Mouse (Mus musculus) layer of hippocampus, postnatal 36 days (tissue): Measurements from ENCODE around the gene Ndufab1. TPM values are rescaled to one million over a fixed set of nuclear protein-coding genes. Genes with fewer than 3 reads are reported as not detected.

Experiments
- DNase-seq, 2 experiments: peaks; one replicate each; pipeline ENCODE4 v3.0.0; 2022
- total RNA-seq, 2 experiments: library from RNA; stranded (reverse); gene quantifications; 2 replicates each; pipeline ENCODE4 v1.2.3; 2021

Gene Ndufab1
- total RNA-seq, 2 experiments from 2014 or later, result 290 to 336 TPM

DNA sequence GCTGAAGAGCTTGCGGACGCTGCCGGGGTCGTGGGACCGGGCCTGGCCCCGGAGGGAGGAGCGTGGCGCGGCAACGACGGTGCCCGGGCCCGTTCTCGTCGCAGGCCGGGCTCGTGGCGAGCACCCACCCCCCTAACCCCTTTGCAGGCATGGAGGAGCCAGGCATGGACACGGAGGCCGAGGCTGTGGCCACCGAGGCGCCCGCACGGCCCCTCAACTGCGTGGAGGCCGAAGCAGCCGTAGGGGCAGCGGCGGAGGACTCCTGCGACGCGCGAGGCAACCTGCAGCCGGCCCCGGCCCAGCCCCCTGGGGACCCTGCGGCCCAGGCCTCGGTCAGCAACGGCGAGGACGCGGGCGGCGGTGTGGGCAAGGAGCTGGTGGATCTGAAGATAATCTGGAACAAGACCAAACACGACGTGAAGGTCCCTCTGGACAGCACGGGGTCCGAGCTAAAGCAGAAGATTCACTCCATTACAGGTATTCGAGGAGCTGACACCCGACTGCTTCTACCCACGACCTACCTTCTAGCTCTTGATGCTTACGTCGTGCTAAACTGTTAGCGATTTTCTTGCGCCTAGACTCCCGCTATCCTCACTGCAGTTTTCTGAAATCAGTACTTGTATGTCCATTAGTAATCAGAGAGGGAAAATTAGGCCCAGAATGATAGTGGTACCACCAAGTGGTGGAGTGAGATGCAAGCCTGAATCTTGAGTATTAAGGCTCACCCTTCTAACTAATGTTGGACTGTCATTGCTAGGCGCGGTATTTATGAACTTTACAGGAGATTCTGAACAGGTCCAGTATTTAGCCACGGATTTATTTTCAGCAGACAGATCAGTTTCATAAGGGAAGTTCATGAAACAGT, 33.9 kb downstream of the Ndufab1 start:
- DNase-seq, result peak in 1 of 2 experiments; percentile 23

DNA sequence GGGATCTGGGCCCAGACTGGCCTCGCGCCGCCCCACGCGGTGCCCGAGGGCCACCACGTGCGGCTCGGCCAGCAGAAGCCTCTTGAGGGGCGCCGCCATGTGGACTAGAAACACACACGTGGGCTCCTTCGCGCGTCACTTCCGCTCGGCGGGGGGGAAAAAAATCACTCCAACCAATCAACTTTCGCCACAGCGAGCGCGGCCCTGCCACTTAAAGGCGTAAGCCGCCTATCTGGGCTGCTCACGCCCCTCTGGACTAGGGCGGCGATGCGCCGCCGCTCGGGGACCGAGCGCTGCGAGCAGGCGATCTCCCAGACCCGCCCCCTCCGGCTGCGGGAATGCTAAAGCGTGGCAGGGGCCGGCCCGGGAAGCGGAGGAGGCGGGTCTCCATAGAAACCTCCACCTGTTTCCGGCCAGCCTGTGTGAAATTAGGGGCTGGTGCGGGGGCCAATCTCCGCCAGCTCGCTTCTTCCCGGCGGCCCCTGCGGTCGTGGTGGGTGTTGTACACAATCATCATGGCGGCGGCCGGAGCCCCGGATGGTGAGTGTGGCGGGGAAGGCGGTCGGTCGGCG, 34.7 kb downstream of the Ndufab1 start, which contains the start of the genes Ubfd1 and Ears2:
Ubfd1 (plus strand) TSS at position 231 of the 572 bp plus-strand sequence.
Ears2 (minus strand) TSS at position 319 of the 572 bp plus-strand sequence.
- peak; percentile 97 to 98 for DNase-seq

DNA sequence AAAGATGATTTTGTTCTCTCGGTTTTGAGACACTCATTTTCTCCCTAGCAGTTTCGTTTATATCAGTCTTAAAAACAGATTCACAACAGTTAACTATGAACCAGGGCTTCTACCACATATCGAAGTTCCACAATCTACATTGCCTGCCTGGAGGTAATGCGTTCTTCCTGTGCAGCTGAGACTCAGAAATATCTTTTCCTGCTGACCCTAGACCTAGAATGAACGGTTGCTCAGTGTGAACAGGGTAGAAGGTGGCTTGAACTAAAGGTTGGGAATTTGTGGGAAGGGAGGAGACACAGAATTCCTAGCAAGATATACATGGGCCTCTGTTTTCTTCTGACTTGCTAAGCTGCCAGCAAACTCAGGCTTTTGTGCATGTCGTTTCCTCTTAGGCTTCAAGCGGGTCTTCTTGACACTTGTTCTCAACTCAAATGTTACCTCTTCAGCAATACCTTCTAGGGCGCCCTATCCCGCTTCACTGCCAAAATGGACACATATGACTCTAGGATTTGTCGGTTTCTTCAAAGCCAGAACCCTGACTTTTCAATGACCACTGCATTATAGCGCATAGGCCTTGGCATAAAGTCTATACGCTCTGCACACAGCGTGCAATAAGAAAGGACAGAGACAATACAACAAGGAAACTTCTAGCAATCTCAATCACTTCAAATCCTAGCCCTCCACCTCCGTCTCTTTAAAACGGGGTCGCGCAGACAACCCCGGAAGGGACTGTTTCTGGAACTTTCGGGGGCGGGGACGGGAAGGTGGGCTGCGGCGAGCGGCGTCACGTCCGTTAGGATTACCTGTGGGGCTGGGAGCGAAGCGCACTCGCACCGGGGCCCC, 35.4 kb downstream of the Ndufab1 start:
- DNase-seq, result peak in 1 of 2 experiments; percentile 25

DNA sequence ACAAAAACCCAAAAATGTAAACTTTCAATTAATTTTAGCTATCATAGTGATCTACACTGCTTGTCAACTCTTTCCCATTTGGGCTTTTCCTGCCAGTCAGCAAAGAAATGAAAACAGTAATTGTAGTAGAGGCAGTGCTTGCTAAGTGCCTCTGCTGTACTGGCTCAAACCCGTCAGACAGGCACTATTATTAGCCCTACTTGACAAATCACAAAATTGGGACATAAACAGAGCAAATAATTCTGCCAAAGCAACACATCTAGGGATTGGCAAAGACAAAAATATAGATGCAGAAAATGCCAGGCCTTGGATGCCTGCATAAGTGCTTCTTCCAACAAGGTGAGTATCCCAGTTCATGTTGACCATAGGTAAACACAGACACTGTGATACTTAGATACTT, 36.0 kb downstream of the Ndufab1 start:
- no peak for DNase-seq

DNA sequence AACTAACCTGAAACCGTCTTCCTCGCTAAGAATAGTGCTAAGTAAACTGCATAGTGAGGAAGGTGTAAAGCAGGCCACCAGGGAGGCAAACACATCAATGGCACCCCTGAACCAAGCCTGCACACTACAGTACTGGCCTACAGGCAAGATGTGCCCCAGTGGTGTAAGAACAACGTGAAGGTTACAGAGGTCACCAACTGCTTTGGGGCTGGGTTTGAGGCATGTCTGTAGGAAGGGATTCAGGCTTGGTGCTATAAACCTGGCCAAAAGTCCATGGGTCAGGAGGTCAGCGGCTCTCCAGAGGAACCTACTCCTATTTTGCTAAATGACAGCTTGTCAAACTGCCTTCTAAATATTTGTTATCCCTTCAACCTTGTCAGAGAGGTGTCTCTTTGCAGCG, 45.1 kb downstream of the Ndufab1 start:
- no peak for DNase-seq

DNA sequence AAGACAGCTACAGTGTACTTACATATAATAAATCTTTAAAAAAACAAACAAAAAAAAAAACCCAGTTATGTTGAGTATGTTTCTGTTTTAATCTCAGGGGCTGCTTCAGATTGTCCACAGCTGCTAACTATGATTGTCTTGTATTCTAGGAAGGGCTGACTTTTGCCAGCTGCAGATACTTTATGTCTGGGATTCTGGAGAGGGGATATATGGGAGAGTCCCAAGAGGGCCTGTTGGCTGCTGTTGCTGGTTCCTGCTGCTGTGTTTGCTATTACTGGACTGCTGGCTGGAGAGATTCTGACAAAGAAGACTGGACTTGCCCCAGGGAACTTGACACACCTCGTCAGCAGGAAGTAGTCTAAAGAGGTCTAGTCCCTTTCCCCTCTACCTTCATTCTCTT, 50.9 kb downstream of the Ndufab1 start:
- no peak for DNase-seq

DNA sequence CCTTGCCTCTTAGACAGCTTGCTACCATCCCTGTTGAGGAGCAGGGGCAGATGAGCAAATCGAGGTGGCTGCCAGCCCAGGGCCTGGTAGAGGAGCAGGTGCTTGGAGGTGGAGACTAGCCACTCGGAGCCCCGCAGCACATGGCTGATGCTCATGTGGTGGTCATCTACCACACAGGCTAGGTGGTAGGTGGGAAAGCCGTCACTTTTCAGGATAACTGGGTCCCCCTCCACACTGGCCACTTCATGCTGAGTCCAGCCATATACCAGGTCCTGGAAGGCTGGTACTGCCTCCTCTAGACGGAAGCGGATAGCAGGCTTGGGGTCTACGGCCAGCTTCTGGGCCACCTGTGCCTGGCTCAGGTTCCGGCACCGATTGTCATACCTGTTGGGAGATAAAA, 53.5 kb downstream of the Ndufab1 start:
- no peak for DNase-seq

DNA sequence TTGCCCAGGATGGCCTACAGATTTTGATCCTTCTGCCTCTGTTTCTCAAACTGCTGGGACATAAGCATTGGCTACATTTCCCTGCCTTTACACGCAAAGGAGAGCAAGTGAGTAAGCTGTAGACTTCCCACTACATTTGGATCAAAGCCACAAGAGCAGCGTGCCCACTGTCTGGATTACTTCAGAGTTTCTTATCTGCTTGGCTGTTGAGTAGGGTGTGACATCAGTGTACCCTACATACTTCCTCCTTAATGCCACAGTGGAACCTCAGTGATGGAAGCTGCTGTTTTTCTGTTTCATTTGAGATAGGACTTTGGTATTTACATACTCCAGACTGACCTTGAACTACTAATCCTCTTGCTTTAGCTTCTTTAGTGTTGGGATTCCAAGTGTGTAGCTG, 54.9 kb downstream of the Ndufab1 start:
- DNase-seq, result no peak

DNA sequence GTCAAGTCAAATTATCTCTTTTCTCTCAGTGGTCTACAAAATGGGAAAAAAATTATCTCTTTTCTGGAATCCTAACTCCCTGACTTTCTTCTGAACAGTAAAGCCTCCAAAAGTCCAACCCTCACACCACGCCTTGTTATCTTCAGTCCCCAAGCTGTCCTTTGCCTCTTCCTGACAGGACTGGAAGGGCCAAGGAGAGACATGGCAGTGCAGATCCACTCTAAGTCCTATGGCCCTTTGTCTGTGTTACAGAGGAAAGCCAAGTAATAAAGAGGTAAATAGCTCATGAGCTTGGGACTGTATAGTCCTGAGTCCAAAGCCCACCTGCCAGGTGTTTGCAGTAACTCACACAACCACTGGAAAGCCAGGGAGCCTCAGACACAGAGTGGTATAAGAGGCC, 56.0 kb downstream of the Ndufab1 start:
- no peak for DNase-seq

DNA sequence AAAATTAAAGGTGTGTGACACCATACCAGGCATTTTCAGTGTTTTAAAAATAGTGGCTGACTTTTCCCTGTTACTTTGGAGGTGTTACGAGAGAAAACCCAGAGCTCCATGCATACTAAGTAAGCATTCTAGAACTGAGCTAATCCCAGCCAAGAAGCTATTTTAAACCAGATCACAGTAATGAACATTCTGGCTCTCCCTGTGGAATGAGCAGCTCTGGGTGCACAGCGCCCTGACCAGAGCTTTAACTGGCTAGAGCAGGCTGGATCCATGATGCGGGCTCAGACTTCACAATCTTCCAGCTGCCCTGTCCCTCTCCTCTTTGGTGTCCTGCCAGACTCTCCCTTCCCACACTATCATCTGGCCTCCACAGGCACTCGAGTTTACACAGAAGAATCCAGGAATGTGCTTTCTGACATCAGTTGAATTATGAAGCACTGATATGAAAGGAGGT, 56.5 kb downstream of the Ndufab1 start:
- peak in 1 of 2 experiments; percentile 13 for DNase-seq

DNA sequence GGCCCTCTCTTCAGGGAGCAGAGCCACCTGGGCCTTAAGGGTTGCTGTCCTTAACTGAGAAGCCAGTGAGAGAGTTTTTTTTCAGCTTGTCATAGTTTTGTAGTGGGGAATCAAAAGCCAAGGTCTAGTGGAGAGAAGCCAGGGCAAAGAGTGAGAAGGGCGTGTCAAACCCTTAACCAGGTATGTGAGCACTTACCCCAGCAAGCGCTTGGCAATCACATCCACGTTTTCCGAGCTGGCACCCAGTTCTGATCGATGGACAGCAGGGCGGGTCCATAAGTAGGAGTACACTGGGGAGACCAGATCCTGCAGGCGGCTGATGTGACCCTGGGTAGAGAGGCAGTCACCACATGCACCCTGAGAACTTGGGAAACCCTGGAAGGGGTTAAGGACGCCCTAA, 57.6 kb downstream of the Ndufab1 start:
- DNase-seq, result no peak

Other genes with a start within 250 kb of the Ndufab1 start
- under 1 TPM in 1 of 2 experiments, not detected in 1; 0.30 TPM for gene Scnn1b, start 236.8 kb downstream of the Ndufab1 start, total RNA-seq
- gene Cog7, start 120.2 kb downstream of the Ndufab1 start, total RNA-seq, result 10 to 100 TPM; 39.8 to 41.3 TPM
- 10 to 100 TPM; 29.8 to 34.7 TPM for gene Gga2, start 80.7 kb downstream of the Ndufab1 start, total RNA-seq
- 10 to 100 TPM; 59.2 to 61.9 TPM for gene Ubfd1, start 34.7 kb downstream of the Ndufab1 start, total RNA-seq
- 10 to 100 TPM in 1 of 2 experiments, 1 to 10 TPM in 1; 9.7 to 10.0 TPM for gene Ears2, start 34.6 kb downstream of the Ndufab1 start, total RNA-seq
- gene Palb2, start 31.1 kb upstream of the Ndufab1 start, total RNA-seq, result 1 to 10 TPM; 1.4 to 1.5 TPM
- 100 to 1,000 TPM; 106 to 109 TPM for gene Dctn5, start 31.2 kb upstream of the Ndufab1 start, total RNA-seq
- 1 to 10 TPM; 2.7 to 2.8 TPM for gene Plk1, start 57.6 kb upstream of the Ndufab1 start, total RNA-seq
- gene Ern2, start 84.3 kb upstream of the Ndufab1 start, total RNA-seq, result under 1 TPM; 0.33 to 0.50 TPM
- gene Chp2, start 117.6 kb upstream of the Ndufab1 start, total RNA-seq, result 1 to 10 TPM; 2.3 to 3.1 TPM
- gene Prkcb, start 186.9 kb upstream of the Ndufab1 start, total RNA-seq, result 100 to 1,000 TPM; 805 to 833 TPM